Mouse (Mus musculus): ENCODE measurements at regions not wholly inside any gene's neighbourhood (a gene's known extent, or its start where the extent isn't known, plus 50 kb on each side); places are given as distances from the start of the nearest gene placed in this dataset.

DNA sequence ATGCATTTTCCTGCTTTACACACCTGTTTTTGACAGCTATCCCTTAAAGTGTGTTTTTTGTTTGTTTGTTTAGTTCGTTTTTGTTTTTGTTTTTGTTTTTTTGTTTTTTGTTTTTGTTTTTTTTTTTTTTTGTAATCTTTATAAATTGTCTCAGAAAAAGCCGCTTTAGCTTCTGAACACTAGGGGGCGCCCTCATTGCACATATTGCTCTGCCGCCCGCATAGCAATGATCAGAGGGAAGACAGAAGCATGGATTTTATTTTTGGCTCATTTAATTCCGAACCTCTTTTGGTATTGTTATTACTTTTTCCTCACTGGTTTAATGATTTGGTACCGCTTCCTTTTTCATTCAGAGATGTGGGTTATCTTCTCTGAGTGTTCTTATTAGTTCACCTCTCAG, 569.9 kb upstream of the Gm10800 start:
- DNase-seq (ENCODE audit: low spot score in 2 of 2): peak in 1 of 2 experiments; percentile 6

Measured in adrenal gland, postnatal 4 days (tissue).